Mouse (Mus musculus): Measurements from ENCODE around the gene Ksr1. TPM values are rescaled to one million over a fixed set of nuclear protein-coding genes. Genes with fewer than 3 reads are reported as not detected.

Ksr1 gene
- polyA plus RNA-seq, 1 experiment from 2014 or later = 3.3 TPM

- Histone ChIP-seq H3K4me3 (ENCODE audit: low read length) (no peak overlapping the region), H3K9ac (ENCODE audit: low read length) (no peak overlapping the region), H3K27ac (ENCODE audit: low read length) (no peak overlapping the region), H3K36me3 (ENCODE audit: control insufficient read depth, insufficient read depth, low read length) (no peaks in the 10 kb centered on the region), H3K27me3 (ENCODE audit: control insufficient read depth, insufficient read depth, low read depth, low read length) (no peaks in the 10 kb centered on the region), H3K4me1 (replicated peaks; ENCODE audit: control insufficient read depth, insufficient read depth, low read length) (peaks cover 46% of the 10 kb centered on the region), H3K4me2 (ENCODE audit: low read depth, low read length) (no peak overlapping the region), H3K9me3 (ENCODE audit: control insufficient read depth, low read length) (no peaks in the 10 kb centered on the region)
- 85% methylated on average over 12 of the region's 12 CpGs for WGBS
- ATAC-seq (ENCODE audit: low read depth) = no peak
These were observed 59.4 kb downstream of the Ksr1 start for GRCm38 (mm10) chr11:79086787-79087186.

- peaks cover 60% of the 10 kb centered on the region for H3K4me1 ChIP-seq (replicated peaks; ENCODE audit: control insufficient read depth, insufficient read depth, low read length)
- no peaks in the 10 kb centered on the region for H3K36me3 ChIP-seq (ENCODE audit: control insufficient read depth, insufficient read depth, low read length)
- no peaks in the 10 kb centered on the region for H3K9me3 ChIP-seq (ENCODE audit: control insufficient read depth, low read length)
- H3K27me3 ChIP-seq (ENCODE audit: control insufficient read depth, insufficient read depth, low read depth, low read length) = no peaks in the 10 kb centered on the region
- no peak overlapping the region for H3K9ac ChIP-seq (ENCODE audit: low read length)
- H3K27ac ChIP-seq (ENCODE audit: low read length) = 0 out of 2 replicates have a peak overlapping the region, but pooled peaks have one; percentile 10
- H3K4me3 ChIP-seq (ENCODE audit: low read length) = no peak overlapping the region
- WGBS = 21% methylated on average over 5 of the region's 5 CpGs
- H3K4me2 ChIP-seq (ENCODE audit: low read depth, low read length) = no peak overlapping the region
- ATAC-seq (ENCODE audit: low read depth) = no peak
These were observed 61.1 kb downstream of the Ksr1 start for GRCm38 (mm10) chr11:79085059-79085458.

GRCm38 (mm10) chr11:79083018-79083441 lies 63.2 kb downstream of the Ksr1 start:
- Histone ChIP-seq H3K27me3 (ENCODE audit: control insufficient read depth, insufficient read depth, low read depth, low read length) (no peaks in the 10 kb centered on the region), H3K4me2 (ENCODE audit: low read depth, low read length) (no peak overlapping the region), H3K4me1 (replicated peaks; ENCODE audit: control insufficient read depth, insufficient read depth, low read length) (peaks cover 51% of the 10 kb centered on the region), H3K27ac (ENCODE audit: low read length) (peak overlapping the region; percentile 56), H3K36me3 (ENCODE audit: control insufficient read depth, insufficient read depth, low read length) (no peaks in the 10 kb centered on the region), H3K4me3 (ENCODE audit: low read length) (no peak overlapping the region), H3K9ac (ENCODE audit: low read length) (peak overlapping the region; percentile 44), H3K9me3 (ENCODE audit: control insufficient read depth, low read length) (no peaks in the 10 kb centered on the region)
- 27% methylated on average over 11 of the region's 11 CpGs for WGBS
- ATAC-seq (ENCODE audit: low read depth) = no peak

DNA sequence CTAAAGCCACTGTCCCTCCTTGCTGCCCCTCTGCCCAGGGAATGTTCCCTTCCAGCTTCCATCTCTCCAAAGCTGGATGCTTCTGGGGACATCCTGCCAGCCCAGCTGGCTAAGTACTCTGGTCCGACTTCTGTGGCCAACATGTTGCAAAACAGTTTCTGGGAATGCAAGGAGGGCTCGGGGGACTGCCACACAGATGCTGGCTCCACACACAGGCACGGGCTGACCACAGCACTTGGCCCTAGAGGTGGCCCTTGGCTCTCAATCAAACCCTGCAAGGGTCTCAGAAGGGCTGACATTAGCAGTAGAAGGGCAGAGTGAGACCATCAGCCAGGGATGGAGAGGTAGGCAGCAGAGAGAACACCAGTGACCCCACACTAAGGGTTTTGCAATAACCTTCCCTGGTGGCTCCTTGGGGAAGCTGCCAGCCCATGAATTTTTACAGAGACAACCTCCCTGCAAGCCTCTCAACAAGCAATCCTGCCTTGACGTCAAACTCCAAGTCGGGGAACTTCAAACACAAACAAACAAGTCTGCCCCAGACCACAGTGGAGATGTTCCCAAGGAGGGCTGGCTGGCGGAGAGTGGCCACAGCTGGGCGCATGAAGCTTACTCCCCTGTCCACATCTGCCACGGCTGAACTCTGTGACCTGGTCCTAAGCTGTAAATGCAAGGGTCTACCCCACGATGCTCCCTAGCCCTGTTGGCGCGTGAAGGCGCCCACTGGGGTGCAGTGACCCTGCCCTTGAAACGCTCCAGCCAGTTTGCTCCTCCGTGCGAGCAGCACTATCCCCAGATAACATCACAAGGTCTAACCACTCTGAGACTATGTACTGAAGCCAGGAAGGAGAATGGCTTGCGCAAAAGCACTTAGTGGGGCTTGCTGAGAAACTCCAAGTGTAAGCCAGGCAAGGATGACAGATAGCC lies 65.0 kb downstream of the Ksr1 start:
- H3K27ac ChIP-seq (ENCODE audit: low read length) = peak overlapping the region; percentile 94
- H3K4me2 ChIP-seq (ENCODE audit: low read depth, low read length) = peak overlapping the region; percentile 24; the same call in 1 of the 2 replicates
- no peak overlapping the region for H3K4me3 ChIP-seq (ENCODE audit: low read length)
- WGBS = 38% methylated on average over 16 of the region's 16 CpGs
- ATAC-seq (ENCODE audit: low read depth) = peak; percentile 86
- H3K4me1 ChIP-seq (replicated peaks; ENCODE audit: control insufficient read depth, insufficient read depth, low read length) = peaks cover 51% of the 10 kb centered on the region
- no peaks in the 10 kb centered on the region for H3K9me3 ChIP-seq (ENCODE audit: control insufficient read depth, low read length)
- H3K36me3 ChIP-seq (ENCODE audit: control insufficient read depth, insufficient read depth, low read length) = no peaks in the 10 kb centered on the region
- H3K9ac ChIP-seq (ENCODE audit: low read length) = peak overlapping the region; percentile 22; the same call in 1 of the 2 replicates
- no peaks in the 10 kb centered on the region for H3K27me3 ChIP-seq (ENCODE audit: control insufficient read depth, insufficient read depth, low read depth, low read length)

DNA sequence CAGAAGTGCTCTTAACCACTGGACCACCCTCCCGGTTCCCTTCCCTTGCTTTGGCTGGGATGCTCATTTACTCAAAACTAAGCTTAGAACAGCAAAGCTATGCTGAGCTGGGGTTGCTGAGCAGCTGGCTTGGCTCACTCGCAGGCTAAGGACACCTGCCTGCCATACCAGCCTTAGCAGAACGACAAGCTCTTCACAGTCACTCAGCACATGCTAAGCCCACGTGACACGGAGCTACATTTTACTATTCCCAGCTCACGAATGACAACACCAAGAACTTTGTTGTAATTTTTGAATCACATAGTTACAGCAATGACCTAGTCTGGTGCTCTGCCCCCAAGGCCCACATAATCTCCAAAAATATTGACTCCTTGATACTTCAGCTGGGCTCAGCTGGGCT lies 66.1 kb downstream of the Ksr1 start:
- H3K27ac ChIP-seq (ENCODE audit: low read length) = peak overlapping the region; percentile 94

DNA sequence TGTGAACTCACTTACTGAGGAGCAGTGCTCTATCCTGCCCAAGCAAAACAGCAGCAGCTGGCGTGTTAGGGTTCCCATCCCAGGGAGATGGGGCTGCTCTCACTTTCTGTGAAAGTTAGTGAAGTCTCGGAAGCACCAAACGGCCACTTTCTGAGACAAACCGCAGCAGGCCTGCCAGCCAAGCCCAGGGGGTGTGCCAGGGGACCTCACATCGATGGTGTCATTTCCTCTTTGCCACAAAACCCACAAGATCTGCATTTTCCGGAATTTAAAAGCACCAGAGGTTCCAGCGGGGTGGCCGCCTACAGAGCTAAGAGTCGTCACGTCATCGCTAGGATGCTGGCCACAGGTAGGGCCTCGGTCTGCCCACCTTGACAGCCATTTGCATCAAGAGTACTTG lies 69.7 kb downstream of the Ksr1 start:
- no peak for ATAC-seq (ENCODE audit: low read depth)
- WGBS = 70% methylated on average over 12 of the region's 12 CpGs
- no peak overlapping the region for H3K4me2 ChIP-seq (ENCODE audit: low read depth, low read length)
- no peak overlapping the region for H3K9ac ChIP-seq (ENCODE audit: low read length)
- H3K9me3 ChIP-seq (ENCODE audit: control insufficient read depth, low read length) = no peaks in the 10 kb centered on the region
- H3K4me1 ChIP-seq (replicated peaks; ENCODE audit: control insufficient read depth, insufficient read depth, low read length) = peaks cover 11% of the 10 kb centered on the region
- no peak overlapping the region for H3K27ac ChIP-seq (ENCODE audit: low read length)
- no peaks in the 10 kb centered on the region; the same call in 1 of the 2 replicates for H3K36me3 ChIP-seq (ENCODE audit: control insufficient read depth, insufficient read depth, low read length)
- no peaks in the 10 kb centered on the region for H3K27me3 ChIP-seq (ENCODE audit: control insufficient read depth, insufficient read depth, low read depth, low read length)
- H3K4me3 ChIP-seq (ENCODE audit: low read length) = no peak overlapping the region

More for the DNA sequence above, 66.1 kb downstream of the Ksr1 start:
- ATAC-seq (ENCODE audit: low read depth) = peak; percentile 19; the same call in 1 of the 2 replicates
- Histone ChIP-seq H3K4me1 (replicated peaks; ENCODE audit: control insufficient read depth, insufficient read depth, low read length) (peaks cover 46% of the 10 kb centered on the region), H3K4me3 (ENCODE audit: low read length) (no peak overlapping the region), H3K27me3 (ENCODE audit: control insufficient read depth, insufficient read depth, low read depth, low read length) (no peaks in the 10 kb centered on the region), H3K9ac (ENCODE audit: low read length) (no peak overlapping the region), H3K9me3 (ENCODE audit: control insufficient read depth, low read length) (no peaks in the 10 kb centered on the region), H3K36me3 (ENCODE audit: control insufficient read depth, insufficient read depth, low read length) (no peaks in the 10 kb centered on the region), H3K4me2 (ENCODE audit: low read depth, low read length) (no peak overlapping the region)
- 47% methylated on average over 6 of the region's 6 CpGs for WGBS

DNA sequence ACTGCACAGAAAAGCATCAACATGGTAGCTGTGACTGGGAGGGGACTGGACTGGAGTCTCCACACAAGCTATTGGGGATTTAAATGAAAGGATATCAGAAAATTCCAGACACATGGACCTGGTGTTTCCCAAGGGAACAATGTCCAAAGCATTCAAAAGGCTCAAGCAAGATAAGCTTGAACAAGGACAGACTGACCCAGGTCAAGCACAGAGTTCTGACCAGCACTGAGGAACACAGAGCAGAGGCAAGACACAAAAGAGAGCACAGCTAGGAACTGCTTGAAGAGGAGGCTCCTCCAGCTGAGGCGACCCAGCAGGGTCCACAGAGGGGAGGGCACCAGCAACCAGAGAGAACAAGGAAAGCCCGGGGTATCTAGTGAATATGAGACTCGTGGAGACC lies 71.2 kb downstream of the Ksr1 start:
- H3K27ac ChIP-seq (ENCODE audit: low read length) = no peak overlapping the region
- no peak overlapping the region for H3K4me3 ChIP-seq (ENCODE audit: low read length)
- H3K9me3 ChIP-seq (ENCODE audit: control insufficient read depth, low read length) = no peaks in the 10 kb centered on the region
- ATAC-seq (ENCODE audit: low read depth) = no peak
- H3K36me3 ChIP-seq (ENCODE audit: control insufficient read depth, insufficient read depth, low read length) = no peaks in the 10 kb centered on the region; the same call in 1 of the 2 replicates
- H3K9ac ChIP-seq (ENCODE audit: low read length) = no peak overlapping the region
- peaks cover 2% of the 10 kb centered on the region for H3K4me1 ChIP-seq (replicated peaks; ENCODE audit: control insufficient read depth, insufficient read depth, low read length)
- WGBS = 78% methylated on average over 3 of the region's 3 CpGs
- no peak overlapping the region for H3K4me2 ChIP-seq (ENCODE audit: low read depth, low read length)
- H3K27me3 ChIP-seq (ENCODE audit: control insufficient read depth, insufficient read depth, low read depth, low read length) = no peaks in the 10 kb centered on the region

- Histone ChIP-seq H3K27ac (ENCODE audit: low read length) (no peak overlapping the region), H3K27me3 (ENCODE audit: control insufficient read depth, insufficient read depth, low read depth, low read length) (no peaks in the 10 kb centered on the region), H3K9me3 (ENCODE audit: control insufficient read depth, low read length) (no peaks in the 10 kb centered on the region), H3K9ac (ENCODE audit: low read length) (no peak overlapping the region), H3K4me1 (replicated peaks; ENCODE audit: control insufficient read depth, insufficient read depth, low read length) (peaks cover 6% of the 10 kb centered on the region), H3K4me3 (ENCODE audit: low read length) (no peak overlapping the region), H3K4me2 (ENCODE audit: low read depth, low read length) (no peak overlapping the region), H3K36me3 (ENCODE audit: control insufficient read depth, insufficient read depth, low read length) (no peaks in the 10 kb centered on the region; the same call in 1 of the 2 replicates)
- 79% methylated on average over 3 of the region's 3 CpGs for whole genome bisulfite sequencing
- no peak for ATAC-seq (ENCODE audit: low read depth)
These were observed 71.6 kb downstream of the Ksr1 start for GRCm38 (mm10) chr11:79074611-79075010.

GRCm38 (mm10) chr11:79073583-79073982 lies 72.6 kb downstream of the Ksr1 start:
- no peak overlapping the region for H3K9ac ChIP-seq (ENCODE audit: low read length)
- WGBS = 72% methylated on average over 4 of the region's 4 CpGs

More at GRCm38 (mm10) chr11:79073583-79073982, 72.6 kb downstream of the Ksr1 start:
- Histone ChIP-seq H3K4me1 (replicated peaks; ENCODE audit: control insufficient read depth, insufficient read depth, low read length) (peaks cover 13% of the 10 kb centered on the region), H3K27me3 (ENCODE audit: control insufficient read depth, insufficient read depth, low read depth, low read length) (no peaks in the 10 kb centered on the region), H3K9me3 (ENCODE audit: control insufficient read depth, low read length) (no peaks in the 10 kb centered on the region), H3K4me3 (ENCODE audit: low read length) (no peak overlapping the region), H3K27ac (ENCODE audit: low read length) (no peak overlapping the region), H3K36me3 (ENCODE audit: control insufficient read depth, insufficient read depth, low read length) (no peaks in the 10 kb centered on the region; the same call in 1 of the 2 replicates), H3K4me2 (ENCODE audit: low read depth, low read length) (no peak overlapping the region)
- peak; percentile 48 for ATAC-seq (ENCODE audit: low read depth)
